Mouse (Mus musculus): ENCODE data around the gene Fastk. TPM values are rescaled to one million over a fixed set of nuclear protein-coding genes. Genes with fewer than 3 reads are reported as not detected.
A peak's percentile ranks its signal among the peaks of the same experiment; 100 is the strongest.

Fastk gene
- 152 and 248 TPM in 2 replicates for polyA plus RNA-seq (2012; rRNA removed)

- peak; percentile 75 for TF ChIP-seq POLR2A (IDR thresholded peaks at IDR 0.05; ENCODE audit: borderline replicate concordance, extremely low read depth, insufficient read depth, insufficient read length, poor library complexity, severe bottlenecking)
- TF ChIP-seq CTCF (IDR thresholded peaks at IDR 0.05; ENCODE audit: borderline replicate concordance, extremely low read depth, insufficient read depth, insufficient read length): no peak
Observed at GRCm38 (mm10) chr5:24444746-24445427, at the start of gene Fastk. Fastk (minus strand) TSS chr5:24445287.

GRCm38 (mm10) chr5:24492546-24493285, 47.6 kb upstream of the Fastk start:
- no peak for TF ChIP-seq CTCF (IDR thresholded peaks at IDR 0.05; ENCODE audit: borderline replicate concordance, extremely low read depth, insufficient read depth, insufficient read length)
- DNase-seq (ENCODE audit: low read depth): no peak

More at GRCm38 (mm10) chr5:24444746-24445427, at the start of gene Fastk:
- DNase-seq (ENCODE audit: low read depth): peak; percentile 98

- peak; percentile 69 for DNase-seq (ENCODE audit: low read depth)
- TF ChIP-seq CTCF (IDR thresholded peaks at IDR 0.05; ENCODE audit: borderline replicate concordance, extremely low read depth, insufficient read depth, insufficient read length) (no peak), POLR2A (IDR thresholded peaks at IDR 0.05; ENCODE audit: borderline replicate concordance, extremely low read depth, insufficient read depth, insufficient read length, poor library complexity, severe bottlenecking) (no peak)
Observed at GRCm38 (mm10) chr5:24490413-24490920, 45.4 kb upstream of the Fastk start.

- no peak for DNase-seq (ENCODE audit: low read depth)
- TF ChIP-seq CTCF (IDR thresholded peaks at IDR 0.05; ENCODE audit: borderline replicate concordance, extremely low read depth, insufficient read depth, insufficient read length) (no peak), POLR2A (IDR thresholded peaks at IDR 0.05; ENCODE audit: borderline replicate concordance, extremely low read depth, insufficient read depth, insufficient read length, poor library complexity, severe bottlenecking) (no peak)
Observed at GRCm38 (mm10) chr5:24486738-24487137, 41.7 kb upstream of the Fastk start.

- peak; percentile 96 for TF ChIP-seq CTCF (IDR thresholded peaks at IDR 0.05; ENCODE audit: borderline replicate concordance, extremely low read depth, insufficient read depth, insufficient read length)
- TF ChIP-seq POLR2A (IDR thresholded peaks at IDR 0.05; ENCODE audit: borderline replicate concordance, extremely low read depth, insufficient read depth, insufficient read length, poor library complexity, severe bottlenecking): no peak
- DNase-seq (ENCODE audit: low read depth): peak; percentile 95
Observed at GRCm38 (mm10) chr5:24486097-24486496, 41.0 kb upstream of the Fastk start.

GRCm38 (mm10) chr5:24484963-24485362, 39.9 kb upstream of the Fastk start:
- TF ChIP-seq POLR2A (IDR thresholded peaks at IDR 0.05; ENCODE audit: borderline replicate concordance, extremely low read depth, insufficient read depth, insufficient read length, poor library complexity, severe bottlenecking): no peak
- TF ChIP-seq CTCF (IDR thresholded peaks at IDR 0.05; ENCODE audit: borderline replicate concordance, extremely low read depth, insufficient read depth, insufficient read length): no peak
- DNase-seq (ENCODE audit: low read depth): peak; percentile 86

GRCm38 (mm10) chr5:24483326-24483725, 38.2 kb upstream of the Fastk start:
- TF ChIP-seq POLR2A (IDR thresholded peaks at IDR 0.05; ENCODE audit: borderline replicate concordance, extremely low read depth, insufficient read depth, insufficient read length, poor library complexity, severe bottlenecking) (no peak), CTCF (IDR thresholded peaks at IDR 0.05; ENCODE audit: borderline replicate concordance, extremely low read depth, insufficient read depth, insufficient read length) (peak; percentile 96)
- DNase-seq (ENCODE audit: low read depth): peak; percentile 87

GRCm38 (mm10) chr5:24482247-24483079, 37.4 kb upstream of the Fastk start:
- TF ChIP-seq CTCF (IDR thresholded peaks at IDR 0.05; ENCODE audit: borderline replicate concordance, extremely low read depth, insufficient read depth, insufficient read length) (no peak), POLR2A (IDR thresholded peaks at IDR 0.05; ENCODE audit: borderline replicate concordance, extremely low read depth, insufficient read depth, insufficient read length, poor library complexity, severe bottlenecking) (no peak)
- no peak for DNase-seq (ENCODE audit: low read depth)

- TF ChIP-seq CTCF (IDR thresholded peaks at IDR 0.05; ENCODE audit: borderline replicate concordance, extremely low read depth, insufficient read depth, insufficient read length) (peak; percentile 82), POLR2A (IDR thresholded peaks at IDR 0.05; ENCODE audit: borderline replicate concordance, extremely low read depth, insufficient read depth, insufficient read length, poor library complexity, severe bottlenecking) (no peak)
Observed at GRCm38 (mm10) chr5:24481647-24482046, 36.6 kb upstream of the Fastk start.

GRCm38 (mm10) chr5:24477909-24478308, 32.8 kb upstream of the Fastk start:
- DNase-seq (ENCODE audit: low read depth): no peak
- no peak for TF ChIP-seq POLR2A (IDR thresholded peaks at IDR 0.05; ENCODE audit: borderline replicate concordance, extremely low read depth, insufficient read depth, insufficient read length, poor library complexity, severe bottlenecking)

More at GRCm38 (mm10) chr5:24481647-24482046, 36.6 kb upstream of the Fastk start:
- DNase-seq (ENCODE audit: low read depth): peak; percentile 87
